Mouse (Mus musculus): Measurements from ENCODE around the gene Mindy3. TPM values are rescaled to one million over a fixed set of nuclear protein-coding genes. Genes with fewer than 3 reads are reported as not detected.

The Mindy3 gene
- total RNA-seq, 2 experiments from 2014 or later: 94.8 to 99.8 TPM

- DNase-seq (ENCODE audit: low spot score in 2 of 2): no peak
Observed at GRCm38 (mm10) chr2:12307311-12307710, 112.0 kb downstream of the Mindy3 start.

DNA sequence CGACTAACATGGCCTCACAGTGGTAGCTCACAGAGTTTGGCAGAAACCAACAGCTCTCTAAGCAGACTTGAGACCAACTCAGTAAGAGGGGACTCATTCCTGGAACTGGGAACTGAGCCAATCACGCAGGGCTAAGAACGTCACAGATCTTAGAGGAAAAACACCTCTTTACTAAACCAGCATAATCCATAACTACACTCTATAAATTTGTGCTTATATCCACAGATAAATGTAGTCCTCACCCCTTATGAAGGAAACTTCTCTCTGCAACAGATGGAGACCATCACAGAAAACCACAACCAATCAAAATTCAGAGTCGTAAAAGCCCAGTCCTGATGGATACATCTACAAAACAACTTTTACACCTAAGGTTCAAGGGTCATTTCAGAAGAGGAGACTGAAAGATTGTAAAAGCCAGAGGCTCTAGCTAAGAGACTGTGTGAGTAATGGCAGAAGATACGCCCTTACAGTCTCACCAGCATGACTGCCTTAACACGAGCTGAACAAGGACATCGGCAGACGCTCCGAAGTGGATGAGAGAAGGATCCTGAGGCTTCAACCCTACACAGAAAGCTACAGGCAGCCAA lies 114.1 kb downstream of the Mindy3 start:
- DNase-seq (ENCODE audit: low spot score in 2 of 2): no peak

DNA sequence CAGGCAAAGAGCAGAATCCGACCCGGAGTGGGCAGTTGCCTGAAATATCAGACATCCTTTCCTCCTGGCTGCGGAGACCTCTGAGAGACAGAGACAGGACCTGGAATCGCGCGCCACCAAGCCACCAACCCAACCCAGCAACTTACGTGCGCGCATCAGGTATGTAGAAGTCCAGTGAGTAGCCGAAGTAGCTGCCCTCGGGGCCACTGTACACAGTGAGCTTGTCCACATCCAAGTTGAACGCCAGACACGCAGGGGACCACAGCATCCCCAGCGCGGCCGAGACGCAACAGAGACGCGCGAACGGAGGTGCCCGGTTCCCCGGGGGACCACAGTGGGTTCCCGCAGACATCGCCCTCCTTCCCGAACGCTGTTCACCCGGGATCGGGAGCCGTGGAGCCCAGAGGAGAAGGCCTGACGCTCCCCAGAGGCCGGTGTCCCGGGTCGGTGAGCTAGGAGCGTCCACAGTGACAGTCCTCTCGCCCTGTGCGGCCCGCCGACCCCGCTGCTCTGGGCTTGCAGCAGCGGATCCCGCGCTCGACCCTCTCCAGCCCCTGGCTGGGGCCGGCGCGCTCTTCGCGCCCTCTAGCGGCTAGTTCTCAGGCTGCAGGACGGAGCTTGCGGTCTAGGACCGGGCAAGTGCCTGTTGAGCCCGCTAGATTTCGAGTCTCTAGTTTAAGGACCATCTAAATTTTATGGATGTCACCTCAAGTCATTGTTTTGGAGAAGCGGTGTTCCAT lies 117.7 kb downstream of the Mindy3 start, which contains the start of gene Itga8:
Gene Itga8, minus strand, starts transcription at position 492 of the 740 bp plus-strand sequence.
- peak; percentile 84 to 87 for DNase-seq (ENCODE audit: low spot score in 2 of 2)

DNA sequence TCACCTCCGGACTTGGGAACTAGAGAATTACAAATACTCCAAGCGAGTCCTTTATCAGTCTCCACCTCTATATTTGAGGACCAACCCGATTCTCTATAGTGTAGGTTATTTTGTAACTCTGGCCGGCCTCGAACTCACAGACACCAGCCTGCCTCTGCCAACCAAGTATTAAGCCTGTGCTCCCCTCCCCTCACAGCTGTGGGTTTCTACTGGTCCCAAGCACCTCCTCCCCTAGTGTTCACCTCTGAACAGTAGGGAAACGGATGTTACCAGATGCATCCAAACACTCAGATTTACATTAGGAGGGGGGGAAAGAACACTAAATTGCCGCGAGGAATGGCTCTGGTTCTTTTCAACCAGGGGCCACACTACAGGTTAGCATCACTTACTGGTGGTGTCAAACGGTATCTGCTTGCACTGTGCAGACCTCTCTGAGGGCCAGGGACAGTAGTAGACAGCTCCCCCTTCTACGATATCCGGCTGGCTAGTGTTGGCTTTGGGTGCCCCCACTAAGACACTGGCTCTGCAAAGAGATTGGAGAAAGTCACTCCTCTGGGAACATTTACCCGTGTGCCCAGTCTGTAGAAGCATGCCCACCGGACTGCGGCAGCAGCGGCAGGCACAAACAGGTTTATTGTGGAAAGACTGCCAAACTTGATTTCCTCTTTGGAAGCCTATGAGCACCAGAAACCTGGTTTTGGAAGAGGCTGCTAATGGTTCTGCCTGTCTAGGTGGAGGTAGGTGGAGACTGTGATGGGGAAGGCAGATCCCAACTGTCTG lies 118.6 kb downstream of the Mindy3 start:
- DNase-seq (ENCODE audit: low spot score in 2 of 2): peak in 1 of 2 experiments; percentile 26

DNA sequence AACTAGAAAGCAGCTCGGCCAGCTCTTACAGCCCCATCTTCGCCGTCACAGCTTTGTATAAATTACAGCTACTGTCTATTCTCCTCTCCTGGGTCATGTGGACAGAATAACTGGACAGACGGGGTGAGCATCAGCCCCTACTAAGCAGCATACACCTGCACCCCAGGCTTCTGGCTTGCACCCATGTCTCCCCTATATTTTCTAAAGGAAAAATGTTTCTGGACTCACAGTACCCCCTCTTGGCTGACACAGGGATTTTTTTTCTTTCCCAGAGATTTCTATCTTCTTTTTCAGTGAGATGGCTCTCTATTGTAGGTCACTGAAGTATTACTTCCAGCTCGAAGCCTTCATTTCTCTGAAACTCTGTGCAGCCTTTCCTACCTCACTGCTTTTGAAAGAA lies 122.0 kb downstream of the Mindy3 start:
- DNase-seq (ENCODE audit: low spot score in 2 of 2): no peak

Other genes starting within 250 kb of the Mindy3 start
- 10 to 100 TPM; 13.7 to 16.5 TPM for gene Itga8, start 117.5 kb downstream of the Mindy3 start, total RNA-seq (2021)